In the genomic region with DNA sequence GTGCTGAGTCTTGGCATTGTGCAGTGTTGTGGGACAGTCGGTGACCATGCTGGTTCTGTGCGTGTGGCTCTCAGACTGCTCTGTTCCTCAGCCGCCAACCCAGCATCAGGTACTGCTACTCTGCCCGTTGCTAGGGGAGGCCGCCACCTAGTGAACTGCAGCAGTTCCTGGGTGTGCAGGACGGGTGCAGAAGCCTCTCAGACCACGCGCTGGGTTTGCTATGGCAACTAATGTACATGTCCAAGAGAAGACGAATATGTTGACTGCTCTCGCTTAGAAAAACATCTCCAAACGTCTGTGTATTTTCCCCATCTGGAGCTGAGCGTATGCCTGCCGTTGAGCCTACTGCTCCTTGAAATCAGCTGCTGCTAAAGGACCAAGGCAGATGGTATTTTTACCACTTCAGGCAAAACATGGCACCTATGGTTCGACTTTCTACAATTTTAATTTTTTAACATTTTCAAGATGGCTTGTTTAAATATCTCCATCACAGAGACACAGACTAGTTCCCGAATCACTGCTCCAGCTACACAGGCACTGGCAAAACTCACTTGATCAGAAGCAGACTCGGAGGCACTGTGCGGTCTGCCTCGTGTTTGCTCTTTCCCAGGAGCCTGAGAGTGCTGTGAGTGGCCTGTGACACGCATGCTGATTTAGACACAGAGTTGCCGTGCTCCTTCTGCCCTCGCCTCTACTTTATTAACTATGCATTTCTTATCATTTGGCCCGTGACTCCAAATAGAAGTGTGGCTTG, we compare ENCODE assay signal across 9 mouse cellular contexts. TPM values are rescaled to one million over a fixed set of nuclear protein-coding genes. Genes with fewer than 3 reads are reported as not detected.
A peak's percentile ranks its signal among the peaks of the same experiment; 100 is the strongest.
DNase-seq lines count a peak whose midpoint lies in the region; ATAC-seq and TF ChIP-seq lines count a peak whose summit lies in the region.
"Had no signal": no experiment of that assay in that cellular context is flagged by ENCODE, and none has a peak within 500 bp of the region (broad histone marks: within the 10 kb centered on the region; RNA-seq: fewer than 3 reads in every experiment).

No protein-coding gene starts in this region.

- 0 out of 2 replicates have a peak, but pooled peaks have one; percentile 15 for ATAC-seq in intestine, embryonic 14.5 days (replicated peaks; ENCODE audit: low FRiP score, low TSS enrichment, low read depth)
- no peak for ATAC-seq in intestine, embryonic 16.5 days

- no peak overlapping the region for H3K4me3 ChIP-seq in intestine, embryonic 14.5 days (ENCODE audit: low read depth, low read length)
- no peak overlapping the region for H3K4me3 ChIP-seq in intestine, embryonic 16.5 days (ENCODE audit: low read length)
- H3K4me3 ChIP-seq in embryonic fibroblast, embryonic 13.5 days (ENCODE audit: insufficient read depth, low read length): no peak overlapping the region
- H3K4me3 ChIP-seq: heart, embryonic 10.5 days had no signal

- H3K9ac ChIP-seq in intestine, embryonic 14.5 days (ENCODE audit: low read length): no peak overlapping the region
- no peak overlapping the region for H3K9ac ChIP-seq in intestine, embryonic 16.5 days (ENCODE audit: low read depth, low read length)

- DNase-seq in intestine, embryonic 14.5 days (ENCODE audit: low spot score): no peak
- peak; percentile 57 for DNase-seq in layer of hippocampus, adult 9-11 months
- peak; percentile 18 for DNase-seq in right cerebral cortex, postnatal 14 days
- DNase-seq in adrenal gland, adult (ENCODE audit: inconsistent age in 2 of 2, low spot score in 1 of 2): no peak
- DNase-seq in cerebellum, adult 8-10 months: no peak
- DNase-seq in kidney, adult 11 months: no peak

- no peak for TF ChIP-seq POLR2A in embryonic fibroblast, embryonic 13.5 days (IDR thresholded peaks at IDR 0.05; ENCODE audit: low read depth, low read length)

- no peaks in the 10 kb centered on the region for H3K4me1 ChIP-seq in intestine, embryonic 14.5 days (replicated peaks; ENCODE audit: control insufficient read depth, insufficient read depth, low read length)
- no peaks in the 10 kb centered on the region for H3K4me1 ChIP-seq in intestine, embryonic 16.5 days (ENCODE audit: control insufficient read depth, insufficient read depth, low read length)
- H3K4me1 ChIP-seq in embryonic fibroblast, embryonic 13.5 days (ENCODE audit: control insufficient read depth, insufficient read depth, low read length): no peaks in the 10 kb centered on the region

- no peak overlapping the region for H3K27ac ChIP-seq in intestine, embryonic 14.5 days (ENCODE audit: low read depth)
- H3K27ac ChIP-seq in intestine, embryonic 16.5 days (ENCODE audit: low read length): no peak overlapping the region
- H3K27ac ChIP-seq in embryonic fibroblast, embryonic 13.5 days (ENCODE audit: insufficient read depth, low read length): no peak overlapping the region
- H3K27ac ChIP-seq: heart, embryonic 10.5 days had no signal

- no peaks in the 10 kb centered on the region for H3K36me3 ChIP-seq in intestine, embryonic 14.5 days (ENCODE audit: control insufficient read depth, insufficient read depth, low read length)
- H3K36me3 ChIP-seq in intestine, embryonic 16.5 days (ENCODE audit: control insufficient read depth, insufficient read depth, low read length): no peaks in the 10 kb centered on the region
- H3K36me3 ChIP-seq: heart, embryonic 10.5 days had no signal

- H3K27me3 ChIP-seq in intestine, embryonic 14.5 days (replicated peaks; ENCODE audit: control insufficient read depth, insufficient read depth, low read length): no peaks in the 10 kb centered on the region
- H3K27me3 ChIP-seq in intestine, embryonic 16.5 days (replicated peaks; ENCODE audit: control insufficient read depth, insufficient read depth, low read length): no peaks in the 10 kb centered on the region

- H3K9me3 ChIP-seq in intestine, embryonic 14.5 days (ENCODE audit: control insufficient read depth, low read length): no peaks in the 10 kb centered on the region
- no peaks in the 10 kb centered on the region for H3K9me3 ChIP-seq in intestine, embryonic 16.5 days (ENCODE audit: control insufficient read depth, low read length)
- H3K9me3 ChIP-seq: heart, embryonic 10.5 days had no signal

- WGBS in intestine, embryonic 14.5 days: 56% methylated on average over 22 of the region's 22 CpGs
- WGBS in intestine, embryonic 16.5 days: 58% methylated on average over 22 of the region's 22 CpGs

- no peak overlapping the region for H3K4me2 ChIP-seq in intestine, embryonic 14.5 days (ENCODE audit: low read length)
- H3K4me2 ChIP-seq in intestine, embryonic 16.5 days (ENCODE audit: low read depth, low read length): no peak overlapping the region

- 0 out of 2 replicates have a peak, but pooled peaks have one; percentile 9 for TF ChIP-seq CTCF in embryonic fibroblast, embryonic 13.5 days (IDR thresholded peaks at IDR 0.05; ENCODE audit: borderline replicate concordance, insufficient read depth, low read length)

RNA-seq across cellular contexts. Expression of gene Bend3, which starts 57.8 kb away (rescaled TPM):
- 4.2 and 5.3 TPM in 2 replicates for polyA plus RNA-seq in intestine, embryonic 14.5 days (2014; fragmentation: Nextera tagmentation; extraction: Ambion mirVana)
- polyA plus RNA-seq in intestine, embryonic 16.5 days (2015; fragmentation: Nextera tagmentation; extraction: Ambion mirVana): 2.1 and 2.2 TPM in 2 replicates
- 7.8 and 8.8 TPM in 2 replicates for polyA plus RNA-seq in embryonic fibroblast, embryonic 13.5 days (2011; ENCODE audit: insufficient read length, low read depth, missing spikeins)

Comparison
In these comparisons a context has a peak if more than half of its experiments do, and no peak if none do; other contexts are left out.
1. DNase-seq: peak in layer of hippocampus, adult 9-11 months (single experiment) and right cerebral cortex, postnatal 14 days (single experiment); none in intestine, embryonic 14.5 days (single experiment), adrenal gland, adult (0 of 2), cerebellum, adult 8-10 months (single experiment) and kidney, adult 11 months (single experiment).